Mouse (Mus musculus): Measurements from ENCODE around the gene Sebox.

The Sebox gene

DNA sequence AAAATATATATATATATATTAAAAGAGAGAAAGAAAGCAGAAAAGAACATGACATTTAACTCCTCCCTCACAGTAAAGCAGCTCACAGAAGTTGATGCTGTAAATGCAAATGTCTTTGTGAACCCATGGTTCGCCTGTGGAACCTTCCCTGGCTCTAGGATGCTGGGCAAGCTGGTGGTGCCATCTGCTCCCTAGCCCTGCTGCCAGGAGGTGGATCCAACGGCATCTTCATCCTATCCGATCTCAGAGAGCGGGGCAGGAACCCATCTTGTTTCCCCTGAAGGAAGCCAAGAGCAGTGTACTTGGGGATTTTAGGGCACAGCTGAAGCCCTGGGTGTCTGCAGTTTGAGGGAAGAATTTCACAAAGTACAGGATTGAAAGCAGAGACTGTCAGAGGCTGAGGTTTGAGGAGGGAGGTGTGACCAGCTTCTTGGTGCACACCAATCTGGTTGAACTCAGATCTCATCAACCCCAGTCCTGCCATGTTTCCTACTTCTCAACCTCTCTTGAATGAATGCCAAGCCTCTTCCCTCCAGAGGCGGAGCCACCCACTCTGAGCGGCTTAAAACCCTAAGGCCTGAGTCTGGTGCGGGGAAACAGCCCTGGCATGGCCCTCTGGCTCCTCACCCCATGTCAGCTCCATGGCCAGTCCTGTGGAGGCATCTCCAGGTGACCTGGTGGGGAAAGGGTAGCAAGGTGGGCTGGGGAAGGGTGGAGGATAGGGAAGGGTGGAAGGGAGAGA lies at the start of gene Sebox:
Gene Sebox, plus strand, starts transcription at position 539 of the 742 bp plus-strand sequence.
- peak; percentile 92 to 93 for DNase-seq

DNA sequence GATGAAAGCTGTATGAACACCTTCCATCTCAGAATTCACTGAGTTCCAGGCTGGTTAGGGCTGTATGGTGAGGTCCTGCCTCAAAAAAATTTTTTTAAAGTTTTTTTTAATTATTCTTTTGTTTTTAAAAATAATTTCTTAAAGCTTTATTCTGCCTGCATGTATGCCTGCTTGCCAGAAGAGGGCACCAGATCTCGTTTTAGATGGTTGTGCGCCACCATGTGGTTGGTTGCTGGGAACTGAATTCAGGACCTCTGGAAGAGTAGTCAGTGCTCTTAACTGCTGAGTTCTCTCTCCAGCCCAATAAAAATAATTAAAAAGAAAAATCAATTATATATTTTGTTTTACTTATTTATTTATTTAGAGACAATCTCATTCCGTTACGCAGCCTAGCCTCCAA lies 49.6 kb upstream of the Sebox start:
- DNase-seq: peak; percentile 85 to 88

DNA sequence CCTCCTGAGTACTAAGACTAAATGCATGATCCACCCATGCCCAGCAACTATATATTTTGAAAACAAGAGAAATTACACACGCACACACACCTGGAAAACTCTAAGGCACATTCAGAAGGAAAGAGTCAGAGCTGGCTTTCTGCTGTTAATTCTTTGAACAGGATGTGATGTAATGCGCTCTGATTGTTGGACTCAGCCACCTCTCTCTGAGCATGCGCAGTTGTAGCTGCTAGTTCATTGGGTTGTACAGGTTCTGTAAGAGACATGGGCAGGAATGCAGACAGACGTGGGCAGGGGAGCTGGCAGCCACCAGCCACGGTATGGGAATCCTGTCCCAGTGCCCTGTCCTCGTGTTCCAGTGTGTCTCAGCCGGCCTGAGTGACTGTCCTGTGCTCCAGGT lies 49.0 kb upstream of the Sebox start:
- DNase-seq: no peak

DNA sequence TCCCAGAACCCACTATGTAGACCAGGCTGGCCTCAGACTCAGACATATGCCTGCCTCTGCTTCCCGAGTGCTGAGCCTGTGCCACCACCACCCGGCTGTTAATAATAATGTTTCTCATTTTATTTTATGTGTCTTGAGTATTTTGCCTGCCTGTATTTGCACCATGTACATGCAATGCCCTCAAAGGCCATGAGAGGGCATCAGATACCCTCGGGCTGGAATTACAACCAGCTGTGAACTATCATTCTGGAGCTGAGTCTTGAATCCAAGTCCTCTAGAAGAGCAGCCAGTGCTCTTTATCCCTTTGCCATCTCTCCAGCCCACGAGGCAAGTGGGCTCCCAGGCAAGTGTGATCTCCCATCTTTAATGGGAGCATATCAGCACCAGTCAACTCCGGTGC lies 47.9 kb upstream of the Sebox start:
- DNase-seq: peak; percentile 39 to 56

DNA sequence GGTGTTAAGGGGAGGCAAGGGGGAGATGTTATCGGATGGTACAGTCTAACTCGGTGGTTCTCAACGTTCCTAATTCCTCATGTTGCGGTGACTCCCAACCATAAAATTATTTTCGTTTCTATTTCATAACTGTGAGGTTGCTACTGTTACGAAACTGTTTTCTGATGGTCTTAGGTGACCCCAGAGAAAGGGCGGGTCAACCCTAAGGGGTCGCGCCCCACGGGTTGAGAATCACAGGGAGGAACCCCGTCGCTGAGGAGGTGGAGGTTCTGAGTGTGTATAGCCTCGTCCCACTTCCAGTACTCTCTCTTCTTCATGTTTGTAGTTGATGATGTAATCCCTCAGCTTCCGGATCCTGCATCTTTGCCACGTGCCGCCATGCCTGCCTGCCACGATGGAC lies 44.5 kb upstream of the Sebox start:
- no peak for DNase-seq

DNA sequence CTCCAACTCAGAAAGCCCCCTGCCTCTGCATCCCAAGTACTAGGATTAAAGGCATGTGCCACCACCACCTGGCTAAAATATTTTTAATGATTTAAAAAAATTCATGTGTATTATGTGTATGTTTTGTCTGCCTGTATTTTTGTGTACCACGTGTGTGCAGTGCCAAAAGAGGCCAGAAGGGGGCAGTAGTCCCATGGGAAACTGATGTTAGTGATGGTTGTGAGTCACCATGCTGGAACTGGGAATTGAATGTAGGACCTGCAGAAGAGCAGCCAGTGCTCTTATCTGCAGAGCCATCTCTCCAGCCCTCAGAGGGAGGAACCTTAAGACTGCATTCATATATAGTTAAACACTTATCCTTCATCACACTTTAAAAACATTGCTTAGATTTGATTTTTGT lies 41.4 kb upstream of the Sebox start:
- DNase-seq: no peak

DNA sequence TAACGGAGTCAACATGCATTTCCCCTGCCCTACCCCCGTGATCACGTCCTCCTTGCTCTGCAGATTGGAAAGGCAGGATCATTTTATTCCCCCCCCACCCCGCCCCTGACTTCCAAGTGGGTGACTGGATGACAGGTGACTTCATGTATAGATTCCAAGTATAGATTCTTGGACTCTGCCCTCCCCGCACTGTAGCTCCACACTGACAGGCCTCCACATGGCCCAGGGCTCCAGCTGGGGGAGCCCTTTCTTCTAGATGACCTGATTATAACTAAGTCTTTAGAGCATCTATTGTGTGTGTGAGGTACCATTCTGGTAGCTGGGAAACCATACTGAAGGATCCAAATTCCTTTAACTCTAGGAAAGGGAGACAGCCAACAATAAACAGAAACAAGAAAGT lies 40.6 kb upstream of the Sebox start:
- DNase-seq: no peak

DNA sequence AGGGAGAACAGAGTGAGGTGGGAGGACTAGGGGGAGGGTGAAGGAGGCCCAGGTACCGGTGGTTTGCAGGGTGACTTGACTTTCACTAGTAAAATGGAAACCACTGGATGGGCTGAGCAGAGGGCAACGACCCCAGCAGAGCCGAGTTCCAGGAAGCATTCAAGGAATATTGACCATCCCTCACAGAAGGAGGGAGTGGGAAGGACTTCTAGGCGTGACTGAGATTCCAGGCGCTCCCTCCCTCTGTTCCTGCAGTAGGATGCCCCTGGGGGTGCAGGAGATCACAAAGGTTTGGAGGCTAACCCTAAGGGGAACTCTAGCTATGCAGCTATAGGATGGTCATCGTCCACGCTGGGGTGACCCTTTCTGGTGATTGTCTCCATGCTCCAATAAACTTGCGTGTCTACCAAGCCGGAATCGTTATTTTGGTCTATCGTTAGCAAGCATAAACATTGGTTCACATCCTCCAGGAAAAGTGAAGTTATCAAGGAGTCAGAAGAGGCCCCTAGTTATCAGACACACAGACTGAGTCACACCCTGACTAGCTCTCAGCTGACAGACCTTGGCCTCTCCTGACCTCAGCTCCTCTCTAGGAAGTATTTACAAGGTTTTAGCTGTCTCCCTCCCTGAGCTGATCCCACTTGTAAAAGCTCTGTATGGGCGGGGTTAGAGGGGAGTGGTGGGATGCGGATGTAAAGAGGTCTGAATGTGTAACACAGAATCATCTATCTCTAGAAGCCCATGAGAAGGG lies 39.8 kb upstream of the Sebox start:
- DNase-seq: no peak

DNA sequence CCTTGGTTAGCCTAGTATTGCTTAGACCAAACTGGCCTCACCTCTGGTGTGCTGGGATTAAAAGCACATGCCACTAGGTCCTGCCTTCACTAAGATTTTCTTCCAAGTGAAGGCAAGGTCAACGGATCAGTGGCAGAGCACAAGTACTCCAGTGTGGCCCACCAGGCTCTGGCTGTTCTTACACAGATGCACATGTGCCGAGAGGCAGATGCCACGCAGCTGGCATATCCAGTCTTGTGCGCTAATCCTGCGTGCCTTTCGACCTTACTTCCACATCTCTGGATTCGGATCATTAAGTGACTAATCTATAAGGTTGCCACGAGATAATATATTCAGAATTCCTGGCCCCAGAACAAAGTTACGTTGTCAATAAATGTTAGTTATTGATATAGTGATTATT lies 38.1 kb upstream of the Sebox start:
- DNase-seq: no peak

DNA sequence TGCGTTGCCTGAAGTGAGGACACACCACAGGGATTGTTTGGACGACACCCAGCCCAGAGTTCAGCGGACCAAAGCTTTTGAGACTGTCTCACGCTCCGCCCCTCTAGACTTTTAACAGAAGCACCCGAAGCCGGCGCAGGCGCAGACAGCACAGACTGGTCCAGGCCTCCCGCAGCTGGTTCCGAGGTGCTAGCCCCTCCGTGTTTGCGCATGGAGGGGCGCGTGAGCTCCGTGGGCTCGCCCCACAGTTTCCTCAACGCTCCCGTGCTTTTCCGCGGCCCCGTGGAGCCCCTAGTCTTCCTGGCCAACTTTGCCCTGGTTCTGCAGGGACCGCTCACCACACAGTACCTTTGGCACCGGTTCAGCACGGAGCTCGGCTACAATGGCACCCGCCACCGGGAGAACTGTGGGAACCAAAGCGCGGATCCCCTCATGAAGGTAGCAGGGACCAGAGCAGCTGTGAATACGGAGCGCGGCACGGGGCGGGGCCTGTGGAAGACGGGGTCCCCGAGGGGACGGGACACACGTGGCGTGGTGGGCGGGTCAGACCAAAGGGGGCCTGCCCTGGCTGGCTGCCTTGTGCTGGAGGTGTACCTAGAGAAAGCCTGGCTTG lies 37.6 kb upstream of the Sebox start, which contains the start of gene Slc46a1:
Gene Slc46a1, plus strand, starts transcription at position 130 of the 613 bp plus-strand sequence.
- peak; percentile 86 to 89 for DNase-seq

DNA sequence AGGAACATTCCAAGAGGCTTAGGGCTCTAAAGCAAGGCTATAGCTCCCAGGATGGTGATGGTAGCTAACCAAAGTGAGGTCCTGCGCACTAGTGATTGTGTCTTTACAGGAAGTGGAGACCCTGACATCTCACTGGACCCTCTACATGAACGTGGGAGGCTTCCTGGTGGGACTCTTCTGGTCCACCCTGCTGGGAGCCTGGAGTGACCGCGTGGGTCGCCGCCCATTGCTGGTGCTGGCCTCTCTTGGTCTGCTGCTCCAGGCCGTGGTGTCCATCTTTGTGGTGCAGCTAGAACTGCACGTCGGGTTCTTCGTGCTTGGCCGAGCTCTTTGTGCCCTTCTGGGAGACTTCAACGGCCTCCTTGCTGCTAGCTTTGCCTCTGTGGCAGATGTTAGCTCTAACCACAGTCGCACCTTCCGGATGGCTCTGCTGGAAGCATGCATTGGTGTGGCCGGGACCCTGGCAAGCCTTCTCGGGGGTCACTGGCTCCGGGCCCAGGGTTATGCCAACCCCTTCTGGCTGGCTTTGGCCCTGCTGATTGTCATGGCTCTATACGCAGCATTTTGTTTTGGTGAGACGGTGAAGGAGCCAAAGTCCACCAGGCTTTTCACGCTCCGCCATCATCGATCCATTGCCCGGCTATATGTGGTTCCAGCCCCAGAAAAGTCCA lies 36.9 kb upstream of the Sebox start:
- DNase-seq: peak; percentile 55 to 58

DNA sequence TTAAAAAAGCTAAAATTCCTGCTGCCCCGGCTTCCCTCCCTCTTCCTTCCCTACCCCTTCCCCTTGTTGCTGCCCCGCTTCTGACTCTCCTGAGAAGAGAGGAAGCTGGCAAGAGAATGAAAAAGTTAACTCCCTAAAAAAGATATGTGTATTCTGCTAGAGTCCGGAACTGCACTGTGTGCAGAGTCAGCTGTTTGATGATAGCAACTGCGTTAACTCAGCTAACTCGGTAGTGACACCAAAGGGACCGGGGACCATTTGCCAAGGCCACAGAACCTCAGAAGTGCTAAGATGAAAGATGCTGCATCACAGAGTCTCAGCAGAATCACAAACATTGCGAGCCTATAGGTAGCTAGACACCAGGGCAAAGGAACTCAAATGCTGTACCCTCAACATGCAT lies 35.7 kb upstream of the Sebox start:
- DNase-seq: no peak

DNA sequence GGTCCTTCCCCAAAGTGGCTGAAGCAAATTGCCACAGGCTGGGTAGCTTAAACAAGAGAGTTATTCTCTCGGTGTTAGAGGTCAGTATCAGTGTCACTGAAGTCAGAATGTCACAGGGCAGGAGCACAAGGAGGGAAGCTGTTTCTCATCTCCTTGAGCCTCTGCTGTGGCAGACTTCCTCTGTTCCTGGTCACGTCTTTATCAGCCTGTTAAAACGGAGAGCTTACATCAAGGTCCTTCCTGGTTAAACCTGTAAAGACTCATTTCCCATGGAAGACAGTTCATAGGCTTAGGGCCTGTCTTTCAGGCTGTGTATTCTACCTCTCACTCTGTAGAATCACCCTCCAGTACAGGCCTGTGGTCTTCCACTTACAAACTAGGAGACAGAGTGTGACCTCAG lies 35.3 kb upstream of the Sebox start:
- DNase-seq: no peak

DNA sequence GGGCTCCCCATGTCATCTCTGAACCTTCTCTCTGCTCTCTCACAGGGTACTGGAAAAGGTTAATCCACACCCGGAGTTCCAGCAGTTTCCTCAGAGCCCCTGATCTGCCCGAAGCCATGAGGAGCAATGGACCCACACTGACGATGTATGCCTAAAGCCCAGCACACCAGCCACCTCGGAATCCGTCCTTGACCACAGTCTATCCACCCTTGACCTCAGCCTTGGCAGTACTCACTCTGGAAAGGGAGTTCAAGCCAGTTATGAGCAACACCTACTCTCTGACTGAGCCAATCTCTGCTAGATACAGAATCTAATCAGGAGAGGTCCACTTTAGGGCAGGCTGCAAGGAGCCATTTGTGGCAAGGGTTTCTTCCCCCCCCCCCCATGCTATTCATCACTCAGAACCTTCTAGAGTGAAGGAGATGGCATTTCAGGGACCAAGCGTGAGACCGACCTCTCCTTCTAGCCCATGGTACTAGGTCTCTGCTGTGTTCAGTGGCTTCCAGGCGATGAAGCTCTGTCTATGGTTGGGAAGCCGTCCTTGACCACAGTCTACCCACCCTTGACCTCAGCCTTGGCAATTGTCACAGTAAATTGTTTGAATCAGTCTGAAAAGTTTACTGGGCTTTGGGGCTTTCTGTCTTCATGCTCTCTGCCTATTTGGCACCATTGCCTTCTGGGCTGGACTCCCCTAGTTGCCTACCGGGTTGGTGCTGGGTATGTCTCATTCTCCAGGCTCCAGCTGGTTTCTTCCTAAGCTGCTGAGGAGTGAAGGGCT lies 31.7 kb upstream of the Sebox start:
- DNase-seq: no peak

DNA sequence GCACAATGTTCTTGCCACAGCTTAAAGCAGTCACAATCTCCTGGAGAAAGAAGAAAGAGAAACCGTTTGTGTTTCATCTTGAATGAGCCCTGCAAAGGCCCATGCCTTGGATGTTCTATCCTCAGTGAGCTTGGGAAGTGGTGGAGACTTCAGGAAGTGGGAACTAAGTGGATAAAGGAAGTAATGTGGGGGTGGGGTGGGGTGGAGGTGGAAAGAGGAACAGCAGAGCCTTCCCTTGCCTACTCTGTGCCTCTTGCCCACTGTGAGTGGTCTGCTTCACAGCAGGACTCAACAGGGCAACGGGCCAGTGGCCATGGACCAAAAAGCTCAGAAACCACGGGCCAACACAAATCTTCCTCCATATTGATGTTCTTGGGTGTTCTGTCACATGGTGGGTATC lies 28.0 kb upstream of the Sebox start:
- peak; percentile 30 to 36 for DNase-seq

DNA sequence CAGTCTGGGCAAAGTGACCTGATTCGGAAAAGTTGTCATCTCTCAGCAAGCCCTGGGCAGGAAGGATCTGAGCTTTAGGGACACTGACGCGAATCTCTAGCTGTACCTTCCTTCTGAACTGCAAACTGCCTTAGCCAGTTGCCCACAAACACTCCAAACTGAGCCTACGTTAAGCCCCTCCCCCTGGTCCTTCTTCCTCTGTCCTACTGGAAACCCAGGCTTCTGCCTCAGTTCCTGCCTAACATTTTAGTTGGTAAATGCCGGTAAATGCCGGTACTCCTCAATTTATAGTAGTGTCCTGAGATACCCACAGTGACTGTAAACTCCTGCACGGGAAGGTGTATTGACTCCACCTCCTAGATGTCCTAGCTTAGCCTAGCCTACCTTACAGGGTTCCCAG lies 19.6 kb upstream of the Sebox start:
- no peak for DNase-seq

DNA sequence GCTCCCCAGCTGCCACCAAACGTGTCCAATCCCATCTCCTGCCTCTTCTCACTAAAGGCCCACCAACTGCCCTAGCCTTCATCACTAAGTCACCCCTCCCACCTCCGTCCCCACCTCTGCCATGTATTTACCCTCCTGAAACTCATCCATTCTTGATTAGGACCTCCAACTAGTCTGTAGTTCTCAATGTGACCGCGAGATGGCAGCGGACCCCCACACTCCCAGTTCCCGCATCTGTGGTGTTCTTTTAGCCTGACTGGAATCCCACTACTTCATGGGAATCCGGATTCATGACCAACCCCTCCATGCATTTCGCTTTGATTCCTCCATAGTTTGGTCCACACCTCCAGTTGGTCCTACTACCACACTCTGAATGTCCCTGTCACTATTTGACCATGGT lies 15.1 kb upstream of the Sebox start:
- DNase-seq: peak; percentile 90 to 93

DNA sequence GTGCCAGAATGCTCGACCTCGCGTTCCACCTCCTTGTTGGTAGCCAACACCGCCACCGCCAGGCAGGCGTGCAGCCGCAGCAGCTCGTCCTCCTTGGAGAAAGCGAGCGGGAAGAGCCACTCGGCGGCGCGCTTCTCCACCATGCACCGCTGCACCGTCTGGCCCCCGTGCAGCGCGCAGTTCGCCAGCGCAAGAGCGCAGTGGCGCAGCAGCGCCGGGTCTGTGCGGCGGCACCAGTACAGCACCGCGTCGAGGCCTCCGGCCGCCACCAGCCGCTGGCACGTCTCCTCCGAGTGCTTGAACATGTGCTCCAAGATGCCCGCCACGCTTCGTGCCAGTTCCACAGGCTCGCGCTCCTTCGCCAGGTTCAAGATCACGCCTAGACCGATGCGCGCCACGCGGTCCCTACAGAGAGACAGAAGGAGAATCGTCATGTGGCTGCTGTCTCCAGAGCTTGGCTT lies 12.4 kb upstream of the Sebox start:
- peak; percentile 83 to 84 for DNase-seq

DNA sequence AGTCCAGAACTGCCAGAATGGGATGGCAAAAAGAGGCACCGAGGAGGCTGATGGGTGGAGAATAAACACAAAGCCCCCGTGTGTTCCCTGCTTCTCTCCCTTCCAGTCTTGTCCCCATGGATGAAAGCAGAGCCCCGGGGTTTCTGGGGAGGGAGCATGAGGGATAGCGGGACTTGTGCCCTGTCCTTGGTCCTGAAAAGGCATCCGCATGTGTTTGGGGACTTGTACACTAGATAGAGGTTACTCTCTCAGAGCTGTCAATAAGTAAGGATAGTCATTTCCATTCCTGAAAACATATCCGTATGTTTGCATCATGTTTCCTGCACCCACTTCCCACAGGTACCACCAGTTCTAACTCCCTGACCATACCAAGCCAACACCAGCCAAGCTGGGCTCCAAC lies 7.3 kb upstream of the Sebox start:
- DNase-seq: peak in 1 of 2 experiments; percentile 32

DNA sequence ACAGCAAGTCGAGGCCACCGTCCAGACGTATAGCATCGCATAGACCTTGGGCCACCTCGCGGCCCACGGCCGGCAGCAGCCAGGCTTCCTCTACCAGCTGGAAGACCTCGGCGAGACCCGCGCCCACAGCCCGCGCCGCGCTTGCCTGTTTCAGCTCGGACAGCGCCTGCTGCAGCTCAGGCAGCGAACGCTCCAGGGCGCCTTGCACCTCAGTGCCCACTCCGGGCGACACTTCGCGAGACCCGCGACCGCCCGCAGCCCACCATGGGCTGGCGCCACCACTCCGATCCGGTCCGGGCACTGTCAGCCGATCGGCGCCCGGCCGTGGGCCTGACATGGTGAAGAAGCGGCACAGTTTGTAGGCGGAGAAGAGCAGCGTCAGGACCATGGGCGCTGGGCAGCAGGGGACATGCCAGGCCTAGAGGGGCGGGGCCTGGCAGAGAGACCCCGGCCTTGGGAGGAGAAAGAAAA lies 6.1 kb upstream of the Sebox start:
- peak; percentile 84 to 87 for DNase-seq

DNA sequence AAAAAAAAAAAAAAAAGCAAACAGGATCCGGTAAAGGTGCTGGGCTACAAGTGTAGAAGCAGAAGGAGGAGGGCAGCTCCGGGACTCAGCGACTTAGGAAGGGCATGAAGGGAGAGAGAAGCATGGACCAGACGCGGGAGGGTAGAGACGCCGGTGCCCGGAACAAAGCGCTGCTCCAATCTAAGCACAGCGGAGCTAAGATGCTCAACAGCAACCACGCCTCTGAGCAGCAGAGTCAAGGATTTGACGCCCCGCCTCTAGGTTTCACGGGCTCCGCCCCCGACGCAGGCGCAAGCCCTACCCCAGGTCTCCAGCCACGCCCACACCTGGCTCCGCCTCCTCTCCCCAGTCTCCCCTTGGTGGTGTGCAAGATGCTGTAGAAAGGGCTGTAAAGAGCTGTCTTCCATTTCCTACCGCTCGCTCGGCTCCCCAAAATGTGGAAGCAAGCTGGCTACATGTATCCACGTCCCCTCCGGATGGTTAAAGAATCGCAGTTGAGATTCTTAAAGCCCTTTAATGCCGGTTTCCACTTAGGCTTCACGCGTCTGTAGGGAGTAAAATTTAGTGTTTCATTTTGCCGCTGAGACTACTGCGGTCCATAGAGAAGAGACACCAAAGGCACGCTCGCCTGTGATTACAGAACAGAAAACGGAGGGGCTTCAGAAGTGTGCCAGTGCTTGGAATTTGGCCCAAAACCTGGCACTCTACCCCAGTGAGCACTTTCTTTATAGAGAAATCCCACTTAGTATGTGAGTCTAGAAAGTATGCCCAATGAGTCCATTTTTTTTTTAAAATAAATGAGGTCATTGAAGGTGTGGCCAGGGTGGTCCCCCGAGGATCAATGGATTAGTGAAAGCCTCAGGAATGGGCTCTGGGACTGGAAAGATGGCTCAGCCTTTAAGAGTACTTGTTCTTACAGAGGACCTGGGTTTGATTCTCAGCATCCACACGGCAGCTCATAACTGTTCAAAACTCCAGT lies 5.4 kb upstream of the Sebox start, which contains the start of gene Sarm1:
Gene Sarm1, minus strand, starts transcription at position 211 of the 979 bp plus-strand sequence.
- DNase-seq: peak; percentile 100
